Mouse (Mus musculus) stomach, embryonic 14.5 days (tissue): ENCODE results near the gene Ndufv2. TPM values are rescaled to one million over a fixed set of nuclear protein-coding genes. Genes with fewer than 3 reads are reported as not detected.

Source experiments
- ATAC-seq: fragments of 200-750 bp; cut with Nextera tagmentation; 2 replicates; pipeline ENCODE4 v1.8.0; 2017; ENCODE audit warnings: low read depth, moderate TSS enrichment; ENCODE audit not compliant: insufficient number of reproducible peaks, insufficient read depth, low FRiP score
- H3K27ac ChIP-seq: fragments of 300-500 bp; sonication (generic); 2 replicates; pipeline ENCODE4 v1.5.1; 2014; ENCODE audit warnings: mild to moderate bottlenecking, low read length, moderate library complexity, mixed read lengths
- H3K27me3 ChIP-seq: fragments of 300-500 bp; sonication (generic); 2 replicates; pipeline ENCODE4 v1.6.1; 2014; ENCODE audit warnings: low read length, control low read depth, mixed read lengths; ENCODE audit not compliant: control insufficient read depth, insufficient read depth
- H3K36me3 ChIP-seq: fragments of 300-500 bp; sonication (generic); 2 replicates; pipeline ENCODE4 v1.6.1; 2014; ENCODE audit warnings: mild to moderate bottlenecking, control low read depth, low read length, moderate library complexity, mixed read lengths; ENCODE audit not compliant: control insufficient read depth, insufficient read depth
- H3K4me1 ChIP-seq: fragments of 300-500 bp; sonication (generic); 2 replicates; pipeline ENCODE4 v1.6.1; 2014; ENCODE audit warnings: low read length, control low read depth, mixed read lengths; ENCODE audit not compliant: control insufficient read depth, insufficient read depth
- H3K4me2 ChIP-seq: fragments of 300-500 bp; sonication (generic); replicated peaks from 2 replicates; pipeline ENCODE4 v1.6.1; 2014; ENCODE audit warnings: low read depth, low read length, control low read depth
- H3K4me3 ChIP-seq: fragments of 300-500 bp; sonication (generic); 2 replicates; pipeline ENCODE4 v1.5.1; 2014; ENCODE audit warnings: low read depth, low read length, control low read depth
- H3K9ac ChIP-seq: fragments of 300-500 bp; sonication (generic); replicated peaks from 2 replicates; pipeline ENCODE4 v1.6.1; 2014; ENCODE audit warnings: low read depth, mild to moderate bottlenecking, control low read depth, low read length, moderate library complexity, mixed read lengths
- H3K9me3 ChIP-seq: fragments of 300-500 bp; sonication (generic); 2 replicates; pipeline ENCODE4 v1.6.1; 2016; ENCODE audit warnings: low read depth, low read length, control low read depth; ENCODE audit not compliant: control insufficient read depth
- WGBS: fragments of 180-500 bp; shearing (Covaris S2); extraction: QIAGEN DNeasy Blood & Tissue Kit; methylation state at CpG from one replicate; pipeline ENCODE4 v1.1.7; 2014; 5-methylcytosine and 5-hydroxymethylcytosine counted together
- polyA plus RNA-seq: library from polyadenylated mRNA; unstranded; fragments of >200 nt; fragmentation: Nextera tagmentation; extraction: Ambion mirVana; gene quantifications from 2 replicates; pipeline ENCODE4 v1.2.1, GENCODE M21; 2014

Gene Ndufv2
- polyA plus RNA-seq: 343 and 364 TPM in 2 replicates

GRCm38 (mm10) chr17:66101380-66102330, at the start of gene Ndufv2:
Gene Ndufv2, minus strand, starts transcription at chr17:66101559.
- WGBS: under 1% methylated on average over 63 of the region's 67 CpGs
- ATAC-seq: peak; percentile 100
- peak within 1 kb of the TSS; percentile 81 for H3K4me3 ChIP-seq

GRCm38 (mm10) chr17:66131212-66131611, 29.9 kb upstream of the Ndufv2 start:
- Histone ChIP-seq H3K27ac (no peak overlapping the region), H3K27me3 (no peaks in the 10 kb centered on the region), H3K9me3 (no peaks in the 10 kb centered on the region), H3K36me3 (peaks cover 61% of the 10 kb centered on the region), H3K4me1 (no peaks in the 10 kb centered on the region), H3K4me3 (no peak overlapping the region), H3K9ac (no peak overlapping the region), H3K4me2 (no peak overlapping the region)
- 95% methylated on average over 4 of the region's 4 CpGs for WGBS
- no peak for ATAC-seq

More at GRCm38 (mm10) chr17:66101380-66102330, at the start of gene Ndufv2:
- no peaks in the 10 kb centered on the region for H3K27me3 ChIP-seq
- H3K27ac ChIP-seq: peak within 1 kb of the TSS; percentile 90
- H3K36me3 ChIP-seq: no peaks in the 10 kb centered on the region
- H3K9ac ChIP-seq: peak within 1 kb of the TSS; percentile 93
- no peaks in the 10 kb centered on the region for H3K9me3 ChIP-seq
- H3K4me1 ChIP-seq: peaks cover 10% of the 10 kb centered on the region
- H3K4me2 ChIP-seq: peak within 1 kb of the TSS; percentile 95

GRCm38 (mm10) chr17:66130371-66130770, 29.0 kb upstream of the Ndufv2 start:
- 96% methylated on average over 9 of the region's 9 CpGs for WGBS
- Histone ChIP-seq H3K27me3 (no peaks in the 10 kb centered on the region), H3K36me3 (peaks cover 54% of the 10 kb centered on the region), H3K4me2 (no peak overlapping the region), H3K4me3 (no peak overlapping the region), H3K4me1 (0 out of 2 replicates have a peak, but pooled peaks cover under 1% of the 10 kb centered on the region), H3K27ac (no peak overlapping the region), H3K9ac (no peak overlapping the region), H3K9me3 (no peaks in the 10 kb centered on the region)
- no peak for ATAC-seq

GRCm38 (mm10) chr17:66125211-66125610, 23.9 kb upstream of the Ndufv2 start:
- H3K27me3 ChIP-seq: no peaks in the 10 kb centered on the region
- H3K27ac ChIP-seq: no peak overlapping the region
- H3K9me3 ChIP-seq: no peaks in the 10 kb centered on the region
- no peak overlapping the region for H3K4me3 ChIP-seq
- WGBS: 73% methylated on average over 5 of the region's 5 CpGs
- H3K9ac ChIP-seq: no peak overlapping the region
- no peak overlapping the region for H3K4me2 ChIP-seq
- peaks cover 9% of the 10 kb centered on the region; the same call in 1 of the 2 replicates for H3K4me1 ChIP-seq
- no peak for ATAC-seq
- H3K36me3 ChIP-seq: peaks cover 18% of the 10 kb centered on the region

GRCm38 (mm10) chr17:66123816-66124610, 22.7 kb upstream of the Ndufv2 start:
- H3K27me3 ChIP-seq: no peaks in the 10 kb centered on the region
- ATAC-seq: no peak
- WGBS: under 1% methylated on average over 20 of the region's 20 CpGs
- peak overlapping the region; percentile 51 for H3K4me3 ChIP-seq
- no peaks in the 10 kb centered on the region for H3K9me3 ChIP-seq
- H3K27ac ChIP-seq: peak overlapping the region; percentile 87
- H3K4me2 ChIP-seq: peak overlapping the region; percentile 76
- H3K9ac ChIP-seq: peak overlapping the region; percentile 49
- peaks cover 22% of the 10 kb centered on the region for H3K36me3 ChIP-seq
- peaks cover 9% of the 10 kb centered on the region; the same call in 1 of the 2 replicates for H3K4me1 ChIP-seq

- H3K4me2 ChIP-seq: peak within 1 kb of the TSS; percentile 76
- 5% methylated on average over 45 of the region's 45 CpGs for WGBS
- peak; percentile 80 for ATAC-seq
- no peaks in the 10 kb centered on the region for H3K9me3 ChIP-seq
- H3K27ac ChIP-seq: peak within 1 kb of the TSS; percentile 87
- no peaks in the 10 kb centered on the region for H3K27me3 ChIP-seq
- peaks cover 29% of the 10 kb centered on the region for H3K36me3 ChIP-seq
- peak within 1 kb of the TSS; percentile 51 for H3K4me3 ChIP-seq
- H3K4me1 ChIP-seq: peaks cover 9% of the 10 kb centered on the region; the same call in 1 of the 2 replicates
- peak within 1 kb of the TSS; percentile 49 for H3K9ac ChIP-seq
Measured at GRCm38 (mm10) chr17:66123066-66123815, 21.9 kb upstream of the Ndufv2 start, which contains the start of gene Ddx11. Gene Ddx11, plus strand, starts transcription at chr17:66123520.

- H3K9ac ChIP-seq: no peak overlapping the region
- H3K4me2 ChIP-seq: no peak overlapping the region
- no peaks in the 10 kb centered on the region for H3K9me3 ChIP-seq
- peaks cover 39% of the 10 kb centered on the region for H3K36me3 ChIP-seq
- no peaks in the 10 kb centered on the region for H3K27me3 ChIP-seq
- ATAC-seq: no peak
- no peak overlapping the region for H3K27ac ChIP-seq
- WGBS: 76% methylated on average over 1 of the region's 1 CpGs
- H3K4me3 ChIP-seq: no peak overlapping the region
- H3K4me1 ChIP-seq: peaks cover 9% of the 10 kb centered on the region; the same call in 1 of the 2 replicates
Measured at GRCm38 (mm10) chr17:66120701-66121100, 19.3 kb upstream of the Ndufv2 start.
